Mouse (Mus musculus) stomach, postnatal 0 days (tissue): Measurements from ENCODE around the gene Iqcf3. TPM values are rescaled to one million over a fixed set of nuclear protein-coding genes. Genes with fewer than 3 reads are reported as not detected.

Source experiments
- ATAC-seq: fragments of 200-750 bp; cut with Nextera tagmentation; 2 replicates; pipeline ENCODE4 v1.8.0; 2017; ENCODE audit not compliant: low FRiP score, low TSS enrichment
- DNase-seq: peaks from one replicate; pipeline ENCODE4 v3.0.0-alpha.2; 2016; ENCODE audit warnings: low spot score
- H3K27ac ChIP-seq: fragments of 300-500 bp; sonication (generic); replicated peaks from 2 replicates; pipeline ENCODE4 v1.5.1; 2014; ENCODE audit warnings: mild to moderate bottlenecking, control low read depth
- H3K27me3 ChIP-seq: fragments of 300-500 bp; sonication (generic); 2 replicates; pipeline ENCODE4 v1.6.1; 2014; ENCODE audit warnings: low read length; ENCODE audit not compliant: control insufficient read depth, insufficient read depth
- H3K36me3 ChIP-seq: fragments of 300-500 bp; sonication (generic); 2 replicates; pipeline ENCODE4 v1.6.1; 2014; ENCODE audit warnings: low read length, mixed read lengths; ENCODE audit not compliant: control insufficient read depth, insufficient read depth
- H3K4me1 ChIP-seq: fragments of 300-500 bp; sonication (generic); replicated peaks from 2 replicates; pipeline ENCODE4 v1.6.1; 2014; ENCODE audit warnings: antibody characterized with exemption; ENCODE audit not compliant: control insufficient read depth, insufficient read depth
- H3K4me2 ChIP-seq: fragments of 300-500 bp; sonication (generic); replicated peaks from 2 replicates; pipeline ENCODE4 v1.6.1; 2014; ENCODE audit warnings: low read depth, mild to moderate bottlenecking, control low read depth, moderate library complexity
- H3K4me3 ChIP-seq: fragments of 300-500 bp; sonication (generic); 2 replicates; pipeline ENCODE4 v1.5.1; 2014; ENCODE audit warnings: low read depth, low read length, control low read depth
- H3K9ac ChIP-seq: fragments of 300-500 bp; sonication (generic); 2 replicates; pipeline ENCODE4 v1.6.1; 2014; ENCODE audit warnings: mild to moderate bottlenecking, low read length, control low read depth, mixed read lengths
- H3K9me3 ChIP-seq: fragments of 300-500 bp; sonication (generic); 2 replicates; pipeline ENCODE4 v1.6.1; 2016; ENCODE audit warnings: low read length; ENCODE audit not compliant: control insufficient read depth
- CTCF ChIP-seq: IDR thresholded peaks from 2 replicates; pipeline ENCODE4 v1.5.1; 2016; ENCODE audit warnings: antibody characterized with exemption, low read depth, mild to moderate bottlenecking, moderate library complexity
- EP300 ChIP-seq: optimal IDR thresholded peaks from 2 replicates; pipeline ENCODE3; 2016; ENCODE audit warnings: antibody characterized with exemption
- WGBS: fragments of 180-500 bp; shearing (Covaris S2); extraction: QIAGEN DNeasy Blood & Tissue Kit; methylation state at CpG from one replicate; pipeline ENCODE4 v1.1.7; 2014; 5-methylcytosine and 5-hydroxymethylcytosine counted together
- polyA plus RNA-seq: library from polyadenylated mRNA; unstranded; fragments of >200 nt; fragmentation: Nextera tagmentation; extraction: Ambion mirVana; gene quantifications from 2 replicates; pipeline ENCODE4 v1.2.1, GENCODE M21; 2015

Gene Iqcf3
- polyA plus RNA-seq, 1 experiment from 2014 or later: not detected

DNA sequence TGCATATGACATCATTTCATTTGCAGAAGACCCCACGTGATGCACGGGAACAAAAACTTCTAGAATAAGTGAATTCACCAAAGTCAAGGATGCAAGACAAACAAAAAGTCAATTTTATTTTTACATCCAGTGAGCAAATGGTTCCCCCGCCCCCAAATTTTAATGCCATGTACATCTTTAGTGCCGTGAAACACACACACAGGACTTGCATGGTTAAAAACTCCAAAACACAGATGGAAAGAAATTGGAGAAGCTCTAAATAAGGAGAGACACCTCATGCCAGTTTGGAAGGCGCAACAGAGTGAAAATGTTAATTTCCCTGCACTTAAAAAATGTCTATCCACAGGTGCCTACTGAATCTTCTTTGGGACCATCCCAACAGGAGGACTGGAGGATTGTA is 30.7 kb upstream of the Iqcf3 start:
- H3K27ac ChIP-seq: no peak overlapping the region
- 90% methylated on average over 5 of the region's 5 CpGs for WGBS
- H3K36me3 ChIP-seq: no peaks in the 10 kb centered on the region
- ATAC-seq (no peak), DNase-seq (no peak)
- H3K27me3 ChIP-seq: no peaks in the 10 kb centered on the region
- H3K9ac ChIP-seq: no peak overlapping the region
- no peak for TF ChIP-seq CTCF
- TF ChIP-seq EP300: no peak
- H3K4me2 ChIP-seq: no peak overlapping the region
- H3K4me1 ChIP-seq: no peaks in the 10 kb centered on the region
- no peak overlapping the region for H3K4me3 ChIP-seq
- no peaks in the 10 kb centered on the region for H3K9me3 ChIP-seq

DNA sequence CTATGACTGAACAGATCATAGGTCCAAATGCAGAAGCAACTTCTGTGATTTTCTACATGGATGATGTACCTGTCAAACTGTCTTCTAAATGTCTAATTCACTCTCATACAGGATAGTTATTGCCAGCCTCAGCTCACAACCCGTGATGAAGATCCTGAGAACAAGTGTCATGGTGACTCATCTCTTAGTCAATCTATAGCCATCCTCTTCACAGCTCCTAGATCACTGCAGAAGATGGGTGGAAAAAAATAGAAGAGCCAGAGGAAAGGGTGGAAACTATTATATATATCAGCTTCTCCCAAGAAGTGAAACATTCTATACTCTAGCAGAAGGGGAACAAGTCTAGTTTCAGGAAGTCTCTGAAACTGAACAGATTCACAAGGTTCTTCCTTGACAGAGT is 21.1 kb upstream of the Iqcf3 start:
- no peak overlapping the region for H3K4me3 ChIP-seq
- H3K27ac ChIP-seq: no peak overlapping the region
- no peaks in the 10 kb centered on the region for H3K9me3 ChIP-seq
- WGBS: 56% methylated on average over 1 of the region's 1 CpGs
- no peaks in the 10 kb centered on the region for H3K4me1 ChIP-seq
- H3K27me3 ChIP-seq: no peaks in the 10 kb centered on the region
- no peak for ATAC-seq
- no peak overlapping the region for H3K9ac ChIP-seq
- DNase-seq: no peak
- no peak overlapping the region for H3K4me2 ChIP-seq
- H3K36me3 ChIP-seq: no peaks in the 10 kb centered on the region
- TF ChIP-seq EP300 (no peak), CTCF (no peak)

DNA sequence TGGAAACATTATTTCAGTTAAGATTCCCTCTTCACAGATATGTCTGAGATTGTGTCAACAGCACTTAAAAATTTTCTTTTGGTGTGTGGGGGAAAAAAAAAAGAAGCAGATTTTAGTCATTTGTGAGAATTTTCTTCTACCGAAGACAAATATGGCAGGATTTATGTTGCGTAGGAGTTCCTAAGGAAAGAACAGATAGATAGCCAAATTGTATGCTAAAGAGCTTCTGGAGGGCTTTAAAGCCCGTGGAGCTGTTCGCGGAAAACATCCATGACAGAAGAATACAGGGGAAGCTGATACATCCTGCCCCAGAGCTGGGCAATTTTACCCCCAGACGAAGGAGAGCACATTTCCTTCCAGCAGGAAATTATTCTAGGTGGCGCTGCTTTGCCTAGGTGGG is 18.6 kb upstream of the Iqcf3 start:
- ATAC-seq: no peak
- Histone ChIP-seq H3K27ac (no peak overlapping the region), H3K36me3 (no peaks in the 10 kb centered on the region), H3K4me1 (no peaks in the 10 kb centered on the region), H3K27me3 (no peaks in the 10 kb centered on the region), H3K4me2 (no peak overlapping the region), H3K4me3 (no peak overlapping the region), H3K9ac (no peak overlapping the region), H3K9me3 (no peaks in the 10 kb centered on the region)
- no peak for DNase-seq
- WGBS: 66% methylated on average over 7 of the region's 7 CpGs
- no peak for TF ChIP-seq EP300
- no peak for TF ChIP-seq CTCF

DNA sequence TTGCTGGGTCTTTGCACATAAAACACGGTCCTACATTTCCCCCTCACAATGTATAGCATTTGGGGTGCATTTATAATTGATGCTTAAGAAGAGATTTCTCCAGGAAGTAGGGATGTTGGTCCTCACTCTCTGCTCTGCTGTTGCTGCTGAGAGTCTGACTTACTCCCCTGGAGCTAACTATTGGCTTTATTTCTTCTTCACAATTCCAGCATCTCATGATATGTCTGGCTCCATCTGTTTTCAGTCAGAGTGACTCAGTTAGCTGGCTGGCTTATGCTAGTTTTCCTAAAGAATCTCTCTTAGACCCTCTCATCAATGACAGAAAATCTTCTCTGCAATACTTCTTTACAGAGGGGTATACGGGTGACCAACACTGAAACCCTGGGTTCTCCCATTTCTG is 14.7 kb upstream of the Iqcf3 start:
- Histone ChIP-seq H3K9me3 (no peaks in the 10 kb centered on the region), H3K36me3 (no peaks in the 10 kb centered on the region), H3K4me3 (no peak overlapping the region), H3K27me3 (no peaks in the 10 kb centered on the region), H3K9ac (no peak overlapping the region), H3K4me2 (no peak overlapping the region), H3K4me1 (no peaks in the 10 kb centered on the region), H3K27ac (no peak overlapping the region)
- TF ChIP-seq EP300 (no peak), CTCF (no peak)
- no peak for DNase-seq
- 79% methylated on average over 2 of the region's 2 CpGs for WGBS
- no peak for ATAC-seq

DNA sequence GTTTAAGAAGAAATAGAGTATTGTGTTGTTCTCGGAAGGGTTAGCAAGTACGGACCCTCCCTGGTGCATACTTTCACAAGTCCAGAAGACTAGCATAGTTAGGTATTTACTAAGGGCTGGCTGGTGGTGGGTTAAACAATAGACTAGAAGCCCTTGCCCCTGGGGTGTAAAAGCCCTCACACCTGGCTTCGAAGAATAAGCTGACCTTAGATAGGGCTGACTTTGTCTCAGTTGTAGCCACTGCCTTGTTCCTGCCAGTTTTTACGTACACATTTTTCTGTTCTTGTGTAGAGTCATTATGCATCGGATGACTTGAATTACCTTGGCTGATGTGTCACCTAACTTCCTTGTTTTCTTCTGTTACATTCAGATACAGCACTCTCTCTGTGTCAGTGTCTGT is 11.9 kb upstream of the Iqcf3 start:
- H3K4me3 ChIP-seq: no peak overlapping the region
- no peaks in the 10 kb centered on the region for H3K36me3 ChIP-seq
- no peak for TF ChIP-seq CTCF
- no peak for TF ChIP-seq EP300
- H3K9ac ChIP-seq: no peak overlapping the region
- no peak overlapping the region for H3K27ac ChIP-seq
- no peaks in the 10 kb centered on the region for H3K4me1 ChIP-seq
- ATAC-seq (no peak), DNase-seq (no peak)
- WGBS: 84% methylated on average over 5 of the region's 5 CpGs
- H3K9me3 ChIP-seq: no peaks in the 10 kb centered on the region
- H3K4me2 ChIP-seq: no peak overlapping the region
- no peaks in the 10 kb centered on the region for H3K27me3 ChIP-seq

DNA sequence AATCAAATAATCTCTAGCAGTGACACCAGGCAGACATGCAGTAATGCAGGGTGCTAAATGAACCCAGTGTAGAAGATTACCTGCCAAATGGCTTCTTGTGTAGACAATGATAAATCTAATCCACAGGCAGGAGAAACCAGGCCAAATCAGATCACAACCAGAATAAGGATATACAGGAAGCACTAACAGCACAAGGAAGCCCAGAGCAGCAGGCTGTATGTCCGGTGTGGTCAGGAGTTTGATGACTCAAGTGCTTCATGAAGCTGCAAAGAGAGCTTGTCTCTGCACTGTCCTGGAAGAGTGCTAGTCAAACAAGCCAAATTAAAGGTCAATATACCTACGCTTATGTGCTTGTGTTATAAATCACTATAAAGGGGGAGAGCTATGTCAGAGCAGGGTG is 10.8 kb upstream of the Iqcf3 start:
- H3K36me3 ChIP-seq: no peaks in the 10 kb centered on the region
- H3K27ac ChIP-seq: no peak overlapping the region
- H3K4me2 ChIP-seq: no peak overlapping the region
- no peaks in the 10 kb centered on the region for H3K4me1 ChIP-seq
- no peak overlapping the region for H3K4me3 ChIP-seq
- H3K9me3 ChIP-seq: no peaks in the 10 kb centered on the region
- WGBS: 66% methylated on average over 2 of the region's 2 CpGs
- no peak for TF ChIP-seq EP300
- no peak for TF ChIP-seq CTCF
- DNase-seq: no peak
- ATAC-seq: no peak
- H3K9ac ChIP-seq: no peak overlapping the region
- H3K27me3 ChIP-seq: no peaks in the 10 kb centered on the region

DNA sequence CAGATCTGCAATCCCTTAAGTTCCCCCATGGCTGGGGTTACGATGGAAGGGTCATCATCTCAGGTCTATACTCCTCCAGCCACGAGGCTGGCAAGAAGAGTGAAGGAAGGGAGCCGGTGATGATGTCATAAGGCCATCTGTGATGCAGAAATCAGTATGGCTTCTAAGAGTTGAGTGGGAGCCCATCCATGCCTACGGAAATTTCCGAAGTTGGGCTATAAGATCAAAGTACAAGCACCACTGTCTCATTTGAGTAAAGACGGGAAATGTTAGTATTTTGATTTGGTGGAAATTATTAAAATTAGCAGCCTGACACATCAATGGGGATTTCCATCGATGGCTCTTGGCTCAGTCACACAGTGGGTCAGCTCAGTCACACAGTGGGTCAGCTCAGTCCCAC is 9.5 kb upstream of the Iqcf3 start, which contains the start of gene Iqcf4:
Gene Iqcf4 (minus strand): TSS at position 101 of the 400 bp plus-strand sequence.
- Histone ChIP-seq H3K9ac (no peak within 1 kb of the TSS), H3K4me2 (no peak within 1 kb of the TSS), H3K4me3 (no peak within 1 kb of the TSS), H3K36me3 (no peaks in the 10 kb centered on the region), H3K27me3 (no peaks in the 10 kb centered on the region), H3K4me1 (no peaks in the 10 kb centered on the region), H3K27ac (no peak within 1 kb of the TSS), H3K9me3 (no peaks in the 10 kb centered on the region)
- TF ChIP-seq CTCF (no peak), EP300 (no peak)
- ATAC-seq (no peak), DNase-seq (no peak)
- 80% methylated on average over 7 of the region's 7 CpGs for WGBS
